Mouse (Mus musculus) heart, postnatal 0 days (tissue): Measurements from ENCODE around the gene Gm5447. TPM values are rescaled to one million over a fixed set of nuclear protein-coding genes. Genes with fewer than 3 reads are reported as not detected.

Experiments
- ATAC-seq: fragments of 200-750 bp; cut with Nextera tagmentation; 2 replicates; pipeline ENCODE4 v1.8.0; 2017; ENCODE audit warnings: low read depth, moderate number of reproducible peaks, moderate library complexity; ENCODE audit not compliant: insufficient read depth
- DNase-seq: peaks from one replicate; pipeline ENCODE4 v3.0.0-alpha.2; 2016; ENCODE audit warnings: low spot score
- H3K27ac ChIP-seq: fragments of 300-500 bp; sonication (generic); 2 replicates; pipeline ENCODE4 v1.5.1; 2014; ENCODE audit warnings: low read depth, mild to moderate bottlenecking
- H3K27me3 ChIP-seq: fragments of 300-500 bp; sonication (generic); 2 replicates; pipeline ENCODE4 v1.6.1; 2014; ENCODE audit warnings: low read length, mixed read lengths; ENCODE audit not compliant: control insufficient read depth, insufficient read depth
- H3K36me3 ChIP-seq: fragments of 300-500 bp; sonication (generic); replicated peaks from 2 replicates; pipeline ENCODE4 v1.6.1; 2014; ENCODE audit warnings: low read length, mixed read lengths; ENCODE audit not compliant: control insufficient read depth, insufficient read depth
- H3K4me1 ChIP-seq: fragments of 300-500 bp; sonication (generic); 2 replicates; pipeline ENCODE4 v1.6.1; 2014; ENCODE audit warnings: antibody characterized with exemption; ENCODE audit not compliant: control insufficient read depth, insufficient read depth
- H3K4me2 ChIP-seq: fragments of 300-500 bp; sonication (generic); 2 replicates; pipeline ENCODE4 v1.6.1; 2014; ENCODE audit warnings: low read depth, mild to moderate bottlenecking, low read length, moderate library complexity
- H3K4me3 ChIP-seq: fragments of 300-500 bp; sonication (generic); 2 replicates; pipeline ENCODE4 v1.5.1; 2014; ENCODE audit warnings: low read depth, low read length
- H3K9ac ChIP-seq: fragments of 300-500 bp; sonication (generic); replicated peaks from 2 replicates; pipeline ENCODE4 v1.6.1; 2014; ENCODE audit warnings: low read depth, low read length, mixed read lengths
- H3K9me3 ChIP-seq: fragments of 300-500 bp; sonication (generic); replicated peaks from 2 replicates; pipeline ENCODE4 v1.6.1; 2016; ENCODE audit warnings: low read length; ENCODE audit not compliant: control insufficient read depth
- CTCF ChIP-seq: IDR thresholded peaks from 2 replicates; pipeline ENCODE4 v1.5.1; 2016; ENCODE audit warnings: antibody characterized with exemption, control low read depth, low read depth
- EP300 ChIP-seq: IDR thresholded peaks from 2 replicates; pipeline ENCODE4 v1.6.1; 2016; ENCODE audit warnings: antibody characterized with exemption, low read depth
- WGBS: fragments of 180-500 bp; shearing (Covaris S2); extraction: QIAGEN DNeasy Blood & Tissue Kit; methylation state at CpG from one replicate; pipeline ENCODE4 v1.1.7; 2014; 5-methylcytosine and 5-hydroxymethylcytosine counted together
- polyA plus RNA-seq: library from polyadenylated mRNA; unstranded; fragments of >200 nt; fragmentation: Nextera tagmentation; extraction: Ambion mirVana; gene quantifications from 2 replicates; pipeline ENCODE4 v1.2.1, GENCODE M21; 2015
- total RNA-seq: library from RNA; depleted of rRNA; stranded (reverse); fragments of >200 nt; gene quantifications from 2 replicates; pipeline ENCODE4 v1.2.3, GENCODE M21; 2014; ENCODE audit warnings: low replicate concordance

The Gm5447 gene
- total and polyA plus RNA-seq, 2 experiments from 2014 or later: not detected

DNA sequence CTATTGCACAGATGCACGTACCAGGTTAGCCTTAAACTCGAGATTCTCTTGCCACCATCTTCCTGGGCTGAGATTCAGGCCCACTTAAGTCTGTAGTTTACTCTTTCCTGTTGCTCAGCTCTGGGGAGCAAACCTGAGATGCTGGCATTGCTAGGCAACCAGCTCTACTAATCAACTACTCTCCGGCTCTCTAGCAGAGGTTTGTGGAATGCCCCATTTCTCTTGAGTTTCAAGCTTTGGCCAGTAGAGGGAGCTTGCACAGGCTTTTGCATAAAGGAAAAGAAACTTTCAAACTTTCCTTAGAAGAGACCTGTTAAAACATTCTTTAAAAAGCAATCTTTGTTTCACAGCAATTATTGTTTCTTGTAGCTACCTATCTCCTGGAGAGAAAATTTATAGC, 19.8 kb downstream of the Gm5447 start:
- TF ChIP-seq EP300 (no peak), CTCF (peak; percentile 72)
- peak; percentile 40 for DNase-seq
- Histone ChIP-seq H3K36me3 (no peaks in the 10 kb centered on the region), H3K9ac (no peak overlapping the region), H3K27me3 (no peaks in the 10 kb centered on the region), H3K4me3 (no peak overlapping the region), H3K4me2 (no peak overlapping the region), H3K27ac (no peak overlapping the region), H3K4me1 (no peaks in the 10 kb centered on the region), H3K9me3 (no peaks in the 10 kb centered on the region)
- WGBS: 29% methylated on average over 3 of the region's 3 CpGs
- ATAC-seq: no peak

DNA sequence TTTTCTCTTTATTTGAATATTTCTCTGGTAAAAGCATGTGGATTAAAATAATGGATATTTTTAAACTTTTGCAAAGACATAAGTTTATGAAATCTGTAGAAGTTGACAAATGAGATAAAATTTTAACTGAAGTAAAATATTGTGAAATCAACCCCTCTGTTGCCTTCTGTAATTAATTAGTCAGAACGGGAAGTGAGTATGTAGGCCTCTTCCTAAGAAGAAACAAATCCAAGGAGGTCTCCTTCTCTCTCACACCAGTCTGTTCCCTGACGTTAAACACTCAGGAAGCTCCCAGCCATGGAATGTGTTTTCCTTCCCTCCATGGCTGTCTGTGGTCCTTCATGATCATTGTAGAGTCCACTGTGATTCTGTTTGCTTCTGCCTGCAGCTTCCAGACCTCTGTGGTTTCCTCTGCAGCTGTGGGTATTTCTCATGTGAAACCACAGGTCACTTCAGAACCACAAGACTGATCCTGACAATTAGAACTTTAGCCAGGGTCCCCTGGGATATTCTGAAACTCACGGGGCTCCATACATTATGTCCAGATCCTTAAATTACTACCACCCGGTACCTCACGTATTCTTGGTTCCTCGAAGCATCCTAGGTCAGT, 20.4 kb downstream of the Gm5447 start:
- DNase-seq (no peak), ATAC-seq (no peak)
- no peak for TF ChIP-seq EP300
- TF ChIP-seq CTCF: no peak
- no peaks in the 10 kb centered on the region for H3K36me3 ChIP-seq
- H3K9ac ChIP-seq: no peak overlapping the region
- no peak overlapping the region for H3K4me2 ChIP-seq
- 69% methylated on average over 6 of the region's 6 CpGs for WGBS
- H3K4me1 ChIP-seq: no peaks in the 10 kb centered on the region
- no peak overlapping the region for H3K4me3 ChIP-seq
- H3K27ac ChIP-seq: no peak overlapping the region
- no peaks in the 10 kb centered on the region for H3K9me3 ChIP-seq
- H3K27me3 ChIP-seq: no peaks in the 10 kb centered on the region

DNA sequence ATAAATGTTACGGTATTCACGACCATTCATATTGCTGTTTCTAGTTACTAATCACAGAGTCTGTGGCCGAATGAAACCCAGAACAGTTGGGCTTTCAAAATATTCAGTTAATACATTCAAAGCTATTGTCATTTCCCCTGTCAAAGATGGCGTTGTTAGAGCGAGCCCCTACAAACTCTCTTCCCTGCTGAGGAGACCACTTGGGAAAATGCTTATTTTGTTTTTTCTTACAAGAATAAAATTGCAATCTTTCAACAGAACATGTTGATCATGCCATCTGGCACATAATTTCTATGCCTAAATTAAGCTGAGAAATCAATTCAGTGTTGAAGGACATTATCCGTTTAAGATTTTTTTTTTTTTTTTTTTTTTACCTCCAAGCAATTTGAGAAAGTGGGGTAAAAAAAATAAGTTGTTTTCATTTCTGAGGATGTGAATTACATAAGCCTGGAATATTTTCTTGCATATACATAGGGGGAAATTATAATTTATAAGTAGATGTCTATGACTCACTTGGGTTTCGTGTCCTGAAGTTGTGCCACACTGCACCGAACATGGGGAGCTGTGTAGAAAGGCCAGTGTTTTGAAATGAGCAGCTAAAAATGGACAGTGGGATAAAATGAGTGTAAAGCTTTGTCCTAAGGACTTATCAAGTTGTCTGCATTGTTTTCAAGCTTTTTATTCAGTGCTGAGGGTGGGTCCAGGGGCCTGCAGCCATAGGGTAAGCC, 23.7 kb downstream of the Gm5447 start:
- TF ChIP-seq CTCF (no peak), EP300 (no peak)
- DNase-seq (no peak), ATAC-seq (no peak)
- Histone ChIP-seq H3K27ac (no peak overlapping the region), H3K9ac (no peak overlapping the region), H3K4me3 (no peak overlapping the region), H3K36me3 (no peaks in the 10 kb centered on the region), H3K4me1 (no peaks in the 10 kb centered on the region), H3K27me3 (no peaks in the 10 kb centered on the region), H3K9me3 (no peaks in the 10 kb centered on the region), H3K4me2 (no peak overlapping the region)
- WGBS: 82% methylated on average over 8 of the region's 8 CpGs

DNA sequence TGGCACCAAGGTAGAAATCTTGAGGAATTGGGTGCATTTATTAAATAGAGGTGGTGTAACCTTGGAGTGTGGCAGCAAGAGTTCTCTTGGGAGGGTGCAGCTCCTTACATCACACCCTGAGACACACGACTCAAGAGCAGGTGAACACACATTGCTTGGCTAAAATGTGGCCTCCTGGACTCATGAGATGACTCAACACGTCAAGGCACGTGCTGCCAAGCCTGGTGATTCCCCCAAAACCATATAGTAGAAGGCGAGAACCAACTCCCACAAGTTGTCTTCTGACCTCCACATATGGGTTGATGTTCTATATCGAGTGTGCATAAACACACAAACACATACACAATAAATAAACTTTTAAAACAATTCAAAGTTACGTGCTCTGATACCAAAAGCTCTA, 25.8 kb downstream of the Gm5447 start:
- WGBS: 75% methylated on average over 6 of the region's 6 CpGs
- no peak for DNase-seq

DNA sequence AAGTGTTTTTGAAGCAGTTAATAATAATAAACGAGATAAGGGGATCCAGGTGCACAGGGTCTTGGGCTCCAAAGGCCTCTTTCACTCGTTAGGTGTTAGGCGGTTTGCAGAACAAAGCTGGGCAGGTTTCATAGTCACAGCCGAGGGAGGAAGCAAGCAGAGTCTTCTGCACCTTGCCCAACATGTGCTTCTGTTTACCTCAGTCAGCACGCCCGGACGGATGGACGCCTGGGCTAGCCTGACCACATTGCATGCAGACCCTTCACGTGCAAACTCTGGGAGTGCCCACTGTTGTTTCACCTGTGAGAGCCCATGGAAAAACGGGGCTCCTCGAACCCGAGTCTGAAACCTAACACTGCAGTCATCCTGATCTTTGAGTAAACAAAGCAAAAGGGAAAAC, 30.5 kb downstream of the Gm5447 start:
- no peak overlapping the region for H3K27ac ChIP-seq
- DNase-seq: no peak
- no peaks in the 10 kb centered on the region for H3K9me3 ChIP-seq
- 52% methylated on average over 12 of the region's 12 CpGs for WGBS
- ATAC-seq: no peak
- H3K4me1 ChIP-seq: no peaks in the 10 kb centered on the region
- no peak overlapping the region for H3K4me3 ChIP-seq
- H3K36me3 ChIP-seq: no peaks in the 10 kb centered on the region
- no peak overlapping the region for H3K9ac ChIP-seq
- H3K27me3 ChIP-seq: no peaks in the 10 kb centered on the region
- TF ChIP-seq CTCF (no peak), EP300 (no peak)
- no peak overlapping the region for H3K4me2 ChIP-seq

More for the DNA sequence above, 25.8 kb downstream of the Gm5447 start:
- no peak for TF ChIP-seq EP300
- Histone ChIP-seq H3K4me3 (no peak overlapping the region), H3K9me3 (no peaks in the 10 kb centered on the region), H3K4me2 (no peak overlapping the region), H3K27me3 (no peaks in the 10 kb centered on the region), H3K36me3 (no peaks in the 10 kb centered on the region), H3K4me1 (no peaks in the 10 kb centered on the region), H3K27ac (no peak overlapping the region), H3K9ac (no peak overlapping the region)
- no peak for ATAC-seq

DNA sequence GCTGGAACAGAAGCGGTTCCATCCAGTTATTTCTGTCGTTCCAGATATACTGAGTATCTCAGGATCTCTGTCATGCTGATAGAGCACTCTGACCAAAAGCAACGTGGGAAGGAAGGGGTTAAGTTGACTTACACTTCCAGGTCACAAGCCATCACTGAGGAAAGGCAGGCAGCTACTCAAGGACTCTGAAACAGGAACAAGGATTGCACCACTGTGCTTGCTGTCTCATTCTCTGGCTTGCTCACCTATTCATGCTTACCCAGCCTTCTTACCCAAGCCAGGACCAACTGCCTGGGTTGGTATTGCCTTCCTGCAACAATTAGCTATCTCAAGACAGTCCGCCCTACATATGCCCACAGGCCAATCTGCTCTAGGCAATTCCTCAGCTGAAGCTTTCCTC, 31.0 kb downstream of the Gm5447 start:
- TF ChIP-seq EP300 (no peak), CTCF (no peak)
- H3K9ac ChIP-seq: no peak overlapping the region
- no peak for ATAC-seq

More for the DNA sequence above, 31.0 kb downstream of the Gm5447 start:
- Histone ChIP-seq H3K4me3 (no peak overlapping the region), H3K36me3 (no peaks in the 10 kb centered on the region), H3K27me3 (no peaks in the 10 kb centered on the region), H3K4me1 (no peaks in the 10 kb centered on the region), H3K4me2 (no peak overlapping the region), H3K27ac (no peak overlapping the region), H3K9me3 (no peaks in the 10 kb centered on the region)
- WGBS: 59% methylated on average over 4 of the region's 4 CpGs
- DNase-seq: no peak
